Mouse (Mus musculus) Patski (cell line): ENCODE data around the gene Ap1s1. TPM values are rescaled to one million over a fixed set of nuclear protein-coding genes. Genes with fewer than 3 reads are reported as not detected.

Experiments used
- ATAC-seq: fragments of 100-300 bp; one replicate; pipeline ENCODE4 v1.8.0; 2021
- CTCF ChIA-PET: fragments of 350-600 bp; sonication (Branson Sonifier 250); formaldehyde crosslinking; loops from one replicate; lab custom pipeline; 2022; ENCODE audit warnings: inconsistent platforms; lab: Charles Lee
- POLR2A ChIA-PET: fragments of 350-600 bp; sonication (Branson Sonifier 250); formaldehyde crosslinking; loops from one replicate; lab custom pipeline; 2022; ENCODE audit warnings: antibody characterized with exemption, inconsistent platforms; lab: Charles Lee
- DNase-seq: peaks from one replicate; pipeline ENCODE4 v3.0.0-alpha.2; 2011; ENCODE audit warnings: low read depth, low spot score
- H3K27me3 ChIP-seq: fragments of 371-371 bp; one replicate; pipeline ENCODE4 v1.5.1; 2021
- CTCF ChIP-seq: fragments of 100-300 bp; IDR thresholded peaks from one replicate; pipeline ENCODE4 v1.5.1; 2021
- in situ Hi-C: fragments of 300-500 bp; cut with MboI; formaldehyde crosslinking; loops from 3 replicates; pipeline ENCODE4 v1.11.1; 2018; ENCODE audit warnings: low pct_unique_long_range_greater_than_20kb, mixed read lengths
- polyA plus RNA-seq: library from polyadenylated mRNA; unstranded; gene quantifications from one replicate; pipeline ENCODE4 v1.2.3, GENCODE M21; 2021

The Ap1s1 gene
- polyA plus RNA-seq, 1 experiment from 2014 or later, result 240 TPM

GRCm38 (mm10) chr5:137051125-137051524 lies 5.2 kb upstream of the Ap1s1 start:
- no peaks in the 10 kb centered on the region for H3K27me3 ChIP-seq
- TF ChIP-seq CTCF, result no peak
- POLR2A ChIA-PET, result interaction anchor here (1.0 to 1.1 kb wide), 2 partner anchors 53 to 55 kb away, joined by 3 to 4 read pairs; no protein-coding TSS in a partner anchor
- in situ Hi-C loops, result no loop called here
- ATAC-seq, result peak; percentile 70
- CTCF ChIA-PET, result interaction anchor here (1.2 to 3.2 kb wide), 5 partner anchors 10 to 57 kb away, joined by 3 to 18 read pairs (median 5); no protein-coding TSS in a partner anchor
- peak; percentile 74 for DNase-seq

GRCm38 (mm10) chr5:137046991-137047390 lies 1.1 kb upstream of the Ap1s1 start:
- no peaks in the 10 kb centered on the region for H3K27me3 ChIP-seq
- DNase-seq, result no peak
- POLR2A ChIA-PET, result interaction anchor here (1.4 kb wide), 1 partner anchor 13 kb away, joined by 4 read pairs; no protein-coding TSS in a partner anchor
- TF ChIP-seq CTCF, result no peak
- in situ Hi-C loops, result no loop called here
- CTCF ChIA-PET, result no interaction called here
- no peak for ATAC-seq

DNA sequence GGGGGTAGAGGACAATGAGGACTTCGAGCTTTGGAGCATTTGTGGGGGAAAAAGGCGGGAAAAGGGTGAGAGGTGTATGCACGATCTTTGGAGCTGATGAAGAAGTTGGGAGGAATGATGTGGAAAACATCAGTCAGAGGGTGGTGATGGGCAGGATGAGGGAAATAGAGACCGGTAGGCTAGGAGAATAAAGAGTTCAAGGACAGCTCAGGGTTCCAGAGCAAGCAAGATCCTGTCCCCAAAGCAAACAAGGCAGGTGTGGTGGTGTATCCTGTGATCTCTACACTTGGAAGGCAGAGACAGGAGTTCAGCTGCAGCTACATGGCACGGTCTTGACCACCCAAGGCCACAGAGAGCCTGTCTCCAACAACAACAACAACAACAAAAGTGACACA lies 386 bp upstream of the Ap1s1 start:
- no peaks in the 10 kb centered on the region for H3K27me3 ChIP-seq
- in situ Hi-C loops, result no loop called here
- no peak for ATAC-seq
- DNase-seq, result no peak
- ChIA-PET POLR2A (interaction anchor here (1.4 to 1.9 kb wide), 2 partner anchors 14 to 56 kb away, joined by 4 to 11 read pairs; no protein-coding TSS in a partner anchor), CTCF (interaction anchor here (0.8 to 2.1 kb wide), 5 partner anchors 11 to 56 kb away, joined by 3 to 6 read pairs (median 3); no protein-coding TSS in a partner anchor)
- TF ChIP-seq CTCF, result no peak

GRCm38 (mm10) chr5:137043997-137044396 lies 1.9 kb downstream of the Ap1s1 start:
- no peaks in the 10 kb centered on the region for H3K27me3 ChIP-seq
- CTCF ChIA-PET, result no interaction called here

DNA sequence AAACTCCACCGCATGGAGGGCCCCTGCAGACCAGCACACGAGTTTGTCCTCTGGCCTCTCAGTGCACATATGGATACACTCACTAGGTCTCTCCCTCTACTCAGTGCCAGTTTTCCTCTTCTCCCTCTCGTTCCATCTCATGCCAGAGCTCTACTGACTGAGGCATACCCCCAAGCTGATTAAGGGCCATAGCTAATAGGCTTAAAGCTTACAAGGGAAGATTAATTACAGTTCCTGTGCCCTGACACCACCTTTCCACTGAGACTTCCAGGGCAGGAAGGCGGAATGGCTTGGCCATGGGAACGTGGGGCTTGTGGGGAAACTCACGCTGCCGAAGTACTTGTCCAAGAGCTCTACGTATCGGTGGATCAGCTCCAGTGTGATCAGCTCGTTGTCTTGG lies 4.5 kb downstream of the Ap1s1 start:
- DNase-seq (no peak), ATAC-seq (no peak)
- no peak for TF ChIP-seq CTCF
- ChIA-PET CTCF (no interaction called here), POLR2A (no interaction called here)
- in situ Hi-C loops, result no loop called here
- H3K27me3 ChIP-seq, result no peaks in the 10 kb centered on the region

More at GRCm38 (mm10) chr5:137043997-137044396, 1.9 kb downstream of the Ap1s1 start:
- DNase-seq, result no peak
- in situ Hi-C loops, result no loop called here
- no peak for ATAC-seq
- POLR2A ChIA-PET, result no interaction called here
- TF ChIP-seq CTCF, result no peak

DNA sequence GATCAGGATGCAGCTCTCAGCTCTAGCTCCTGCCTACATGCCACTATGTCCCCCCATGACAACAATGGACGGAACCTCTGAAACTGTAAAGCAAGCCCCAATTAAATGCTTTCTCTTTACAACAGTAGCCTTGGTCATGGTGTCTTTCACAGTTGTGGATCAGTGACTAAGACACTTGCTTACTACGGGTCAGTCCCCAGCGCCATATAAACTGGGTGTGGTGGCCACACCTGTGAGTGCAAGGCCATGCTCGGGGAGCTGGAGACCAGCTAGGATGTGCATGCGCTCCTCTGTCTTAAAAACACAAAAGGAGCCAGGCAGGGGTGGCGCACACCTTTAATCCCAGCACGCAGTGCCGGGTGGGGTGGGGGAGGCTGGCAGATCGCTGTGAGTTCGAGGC lies 6.5 kb downstream of the Ap1s1 start:
- ChIA-PET CTCF (no interaction called here), POLR2A (no interaction called here)
- ATAC-seq (no peak), DNase-seq (no peak)
- TF ChIP-seq CTCF, result no peak
- no peaks in the 10 kb centered on the region for H3K27me3 ChIP-seq
- in situ Hi-C loops, result no loop called here

DNA sequence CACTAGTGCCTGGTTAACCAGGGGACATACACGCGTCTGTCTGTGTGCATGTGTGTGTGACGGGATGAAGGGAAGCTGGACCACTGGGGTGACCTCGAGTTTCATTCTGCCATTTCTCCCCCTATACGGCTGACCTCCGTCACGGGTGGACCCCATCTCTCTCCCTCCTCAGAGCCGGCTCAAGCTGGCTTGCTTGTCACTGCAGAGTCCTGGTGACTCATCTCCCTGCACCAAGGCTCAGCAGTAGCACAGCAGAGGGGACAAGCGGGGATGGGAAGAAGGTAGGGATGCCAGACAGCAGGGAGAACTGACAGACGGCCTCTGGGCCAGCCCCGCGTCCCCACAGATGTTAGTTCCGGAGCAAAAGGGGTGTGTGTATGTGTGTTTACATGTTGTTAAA lies 9.7 kb downstream of the Ap1s1 start:
- no peak for ATAC-seq
- no peak for DNase-seq
- CTCF ChIA-PET, result interaction anchor here (0.9 kb wide), 1 partner anchor 55 kb away, joined by 3 read pairs; no protein-coding TSS in a partner anchor
- TF ChIP-seq CTCF, result no peak
- POLR2A ChIA-PET, result interaction anchor here (0.6 kb wide), 1 partner anchor 75 kb away, joined by 3 read pairs; no protein-coding TSS in a partner anchor
- H3K27me3 ChIP-seq, result no peaks in the 10 kb centered on the region
- in situ Hi-C loops, result no loop called here

DNA sequence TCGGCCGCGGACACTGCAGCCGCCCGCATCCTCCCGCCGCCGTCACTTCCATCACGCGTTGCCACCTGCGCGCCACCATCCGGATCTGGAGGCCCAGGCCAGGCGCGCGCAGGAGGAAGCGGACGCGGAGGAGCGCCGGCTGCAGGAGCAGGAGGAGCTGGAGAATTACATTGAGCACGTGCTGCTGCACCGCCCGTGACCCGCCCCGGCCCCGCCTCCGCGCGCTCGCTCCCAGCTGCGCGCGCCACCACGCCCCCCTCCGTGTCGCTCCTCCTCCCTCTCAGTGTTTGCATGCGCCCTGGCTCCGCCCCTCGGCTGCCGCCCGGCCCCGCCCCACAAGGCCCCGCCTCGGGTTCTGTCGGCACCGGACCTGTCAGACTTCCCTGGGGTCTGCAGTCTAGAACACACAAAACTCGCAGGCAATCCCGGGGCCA lies 13.3 kb downstream of the Ap1s1 start:
- POLR2A ChIA-PET, result no interaction called here
- DNase-seq, result no peak
- in situ Hi-C loops, result loop anchor here (5.0 kb wide), 1 partner anchor 40 kb away; the partner anchor contains the start of gene Serpine1
- ATAC-seq, result peak; percentile 41
- TF ChIP-seq CTCF, result no peak
- CTCF ChIA-PET, result no interaction called here
- H3K27me3 ChIP-seq, result no peaks in the 10 kb centered on the region

DNA sequence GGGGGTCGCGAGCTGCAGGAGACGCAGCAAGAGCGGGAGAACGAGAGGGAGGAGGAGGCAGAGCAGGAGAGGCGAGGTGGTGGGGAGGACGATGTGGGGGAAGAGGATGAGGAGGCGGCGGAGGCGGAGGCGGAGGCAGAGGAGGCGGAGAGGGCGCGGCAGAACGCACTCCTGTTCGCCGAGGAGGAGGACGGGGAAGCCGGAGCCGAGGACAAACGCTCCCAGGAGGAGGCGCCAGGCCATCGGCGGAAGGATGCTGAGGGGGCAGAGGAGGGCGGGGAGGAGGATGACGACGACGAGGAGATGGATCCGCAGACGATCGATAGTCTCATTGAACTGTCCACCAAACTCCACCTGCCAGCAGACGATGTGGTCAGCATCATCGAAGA lies 13.9 kb downstream of the Ap1s1 start:
- TF ChIP-seq CTCF, result no peak
- ATAC-seq (peak; percentile 2), DNase-seq (no peak)
- H3K27me3 ChIP-seq, result no peaks in the 10 kb centered on the region
- in situ Hi-C loops, result loop anchor here (5.0 kb wide), 1 partner anchor 40 kb away; the partner anchor contains the start of gene Serpine1
- ChIA-PET CTCF (no interaction called here), POLR2A (interaction anchor here (1.5 kb wide), 1 partner anchor 13 kb away, joined by 7 read pairs; the partner anchor contains the start of gene Ap1s1)

DNA sequence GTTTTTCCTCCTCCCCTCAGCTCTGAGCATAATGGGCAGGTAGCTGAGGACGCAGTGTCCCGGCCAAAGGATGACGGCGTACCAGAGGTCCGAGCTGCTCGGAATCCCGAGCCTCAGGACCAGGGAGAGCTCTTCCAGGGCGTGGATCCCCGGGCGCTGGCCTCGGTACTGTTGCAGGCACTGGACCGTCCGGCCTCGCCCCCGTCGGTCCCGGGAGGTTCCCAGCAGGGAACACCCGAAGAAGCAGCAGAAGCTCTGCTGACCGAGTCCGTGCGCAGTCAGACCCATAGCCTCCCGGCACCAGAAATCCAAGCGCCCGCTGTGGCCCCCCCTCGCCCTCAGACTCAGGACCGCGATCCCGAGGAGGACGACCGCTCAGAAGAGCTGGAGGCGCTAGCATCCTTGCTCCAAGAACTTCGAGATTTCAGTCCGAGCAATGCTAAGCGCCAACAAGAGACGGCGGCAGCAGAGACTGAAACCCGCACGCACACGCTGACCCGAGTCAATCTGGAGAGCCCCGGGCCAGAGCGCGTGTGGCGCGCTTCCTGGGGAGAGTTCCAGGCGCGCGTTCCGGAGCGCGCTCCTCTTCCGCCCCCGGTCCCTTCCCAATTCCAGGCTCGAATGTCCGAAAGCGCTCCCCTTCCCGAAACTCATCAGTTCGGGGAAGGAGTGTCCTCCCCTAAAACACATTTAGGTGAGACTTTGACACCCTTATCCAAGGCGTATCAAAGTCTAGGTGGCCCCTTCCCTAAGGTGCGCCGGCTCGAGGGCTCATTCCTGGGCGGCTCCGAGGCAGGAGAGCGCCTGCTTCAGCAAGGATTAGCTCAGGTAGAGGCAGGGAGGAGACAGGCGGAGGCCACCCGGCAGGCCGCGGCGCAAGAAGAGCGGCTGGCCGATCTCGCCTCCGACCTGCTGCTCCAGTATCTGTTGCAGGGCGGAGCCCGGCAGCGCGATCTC lies 14.6 kb downstream of the Ap1s1 start:
- in situ Hi-C loops, result loop anchor here (5.0 kb wide), 1 partner anchor 41 kb away; the partner anchor contains the start of gene Serpine1
- DNase-seq (no peak), ATAC-seq (no peak)
- POLR2A ChIA-PET, result interaction anchor here (1.5 kb wide), 1 partner anchor 14 kb away, joined by 7 read pairs; the partner anchor contains the start of gene Ap1s1
- no peak for TF ChIP-seq CTCF
- CTCF ChIA-PET, result no interaction called here
- H3K27me3 ChIP-seq, result no peaks in the 10 kb centered on the region
